Mouse (Mus musculus): Measurements from ENCODE around the gene Snx33.
A peak's percentile ranks its signal among the peaks of the same experiment; 100 is the strongest.

The Snx33 gene

DNA sequence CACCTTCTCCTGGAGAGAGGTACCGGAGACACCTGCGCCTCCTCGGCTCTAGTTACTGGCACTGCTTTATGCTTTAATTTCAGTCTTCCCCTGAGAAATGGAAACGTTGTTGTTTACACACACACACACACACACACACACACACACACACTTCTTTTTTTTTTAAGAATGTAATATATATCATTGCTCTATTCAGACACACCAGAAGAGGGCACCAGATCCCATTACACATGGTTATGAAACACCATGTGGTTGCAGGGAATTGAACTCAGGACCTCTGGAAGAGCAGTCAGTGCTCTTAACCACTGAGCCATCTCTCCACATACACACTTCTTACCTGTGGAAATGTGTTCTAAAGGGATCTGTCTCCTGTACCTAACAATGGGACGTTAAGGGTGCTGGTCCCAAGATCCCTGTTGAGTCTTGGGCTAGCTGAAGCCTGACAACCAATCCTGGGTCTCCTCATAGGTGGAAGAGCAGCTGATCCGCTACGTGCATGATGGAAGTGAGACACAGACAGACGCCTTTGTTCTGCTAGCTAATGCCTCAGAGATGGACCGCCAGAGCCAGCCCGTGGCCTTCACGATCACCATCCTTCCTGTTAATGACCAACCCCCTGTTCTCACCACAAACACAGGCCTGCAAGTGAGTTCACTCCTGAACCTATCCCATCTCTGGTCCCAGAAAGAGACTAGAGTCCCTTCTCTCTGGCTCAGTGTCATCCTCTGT lies 37.5 kb downstream of the Snx33 start:
- DNase-seq (ENCODE audit: low read depth, low spot score), result no peak

DNA sequence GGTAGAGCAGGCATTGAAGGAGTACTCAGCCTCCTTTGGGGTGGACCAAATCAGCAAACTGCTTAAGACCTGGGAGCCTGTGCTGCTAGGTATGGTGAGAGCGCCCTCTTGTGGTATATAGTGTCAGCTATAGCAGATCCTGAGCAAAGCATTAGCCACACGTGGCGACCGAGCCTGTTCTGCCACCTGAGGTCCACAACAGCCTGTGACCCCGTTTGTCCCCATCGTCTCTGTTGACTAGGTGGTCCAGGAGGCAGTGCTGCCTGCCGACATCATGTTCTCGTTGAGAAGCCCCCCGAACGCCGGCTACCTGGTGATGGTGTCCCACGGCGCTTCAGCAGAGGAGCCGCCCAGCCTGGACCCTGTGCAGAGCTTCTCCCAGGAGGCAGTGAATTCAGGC lies 38.4 kb downstream of the Snx33 start:
- DNase-seq (ENCODE audit: low read depth, low spot score), result peak; percentile 93

DNA sequence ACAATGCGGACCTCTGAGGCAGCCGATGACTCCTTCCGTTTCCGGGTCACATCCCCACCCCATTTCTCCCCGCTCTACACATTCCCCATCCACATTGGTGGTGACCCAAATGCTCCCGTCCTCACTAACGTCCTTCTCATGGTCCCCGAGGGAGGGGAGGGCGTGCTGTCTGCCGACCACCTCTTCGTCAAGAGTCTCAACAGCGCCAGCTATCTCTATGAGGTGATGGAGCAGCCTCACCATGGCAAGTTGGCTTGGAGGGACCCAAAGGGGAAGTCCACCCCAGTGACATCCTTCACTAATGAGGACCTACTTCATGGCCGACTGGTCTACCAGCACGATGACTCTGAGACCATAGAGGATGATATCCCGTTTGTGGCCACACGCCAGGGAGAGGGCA lies 40.6 kb downstream of the Snx33 start:
- DNase-seq (ENCODE audit: low read depth, low spot score), result no peak

DNA sequence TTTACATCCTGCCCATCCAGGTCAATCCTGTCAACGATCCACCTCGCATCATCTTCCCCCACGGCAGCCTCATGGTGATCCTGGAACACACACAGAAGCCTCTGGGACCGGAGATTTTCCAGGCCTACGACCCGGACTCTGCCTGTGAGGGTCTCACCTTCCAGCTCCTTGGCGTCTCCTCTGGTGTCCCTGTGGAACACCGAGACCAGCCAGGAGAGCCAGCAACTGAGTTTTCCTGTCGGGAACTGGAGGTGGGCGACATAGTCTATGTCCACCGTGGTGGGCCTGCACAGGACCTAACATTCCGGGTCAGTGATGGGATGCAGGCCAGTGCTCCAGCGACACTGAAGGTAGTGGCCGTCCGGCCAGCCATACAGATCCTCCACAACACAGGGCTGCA lies 41.6 kb downstream of the Snx33 start:
- no peak for DNase-seq (ENCODE audit: low read depth, low spot score)

DNA sequence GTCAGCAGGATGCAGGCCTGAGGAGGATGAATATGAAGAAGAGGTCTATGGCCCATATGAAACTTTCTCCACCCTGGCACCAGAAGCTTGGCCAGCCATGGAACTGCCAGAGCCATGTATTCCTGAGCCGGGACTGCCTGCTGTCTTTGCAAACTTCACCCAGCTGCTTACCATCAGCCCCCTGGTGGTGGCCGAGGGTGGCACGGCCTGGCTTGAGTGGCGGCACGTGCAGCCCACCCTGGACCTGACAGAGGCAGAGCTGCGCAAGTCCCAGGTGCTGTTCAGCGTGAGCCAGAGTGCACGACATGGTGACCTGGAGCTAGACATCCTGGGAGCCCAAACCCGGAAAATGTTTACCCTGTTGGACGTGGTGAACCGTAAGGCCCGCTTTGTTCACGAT lies 42.1 kb downstream of the Snx33 start:
- peak; percentile 69 for DNase-seq (ENCODE audit: low read depth, low spot score)

DNA sequence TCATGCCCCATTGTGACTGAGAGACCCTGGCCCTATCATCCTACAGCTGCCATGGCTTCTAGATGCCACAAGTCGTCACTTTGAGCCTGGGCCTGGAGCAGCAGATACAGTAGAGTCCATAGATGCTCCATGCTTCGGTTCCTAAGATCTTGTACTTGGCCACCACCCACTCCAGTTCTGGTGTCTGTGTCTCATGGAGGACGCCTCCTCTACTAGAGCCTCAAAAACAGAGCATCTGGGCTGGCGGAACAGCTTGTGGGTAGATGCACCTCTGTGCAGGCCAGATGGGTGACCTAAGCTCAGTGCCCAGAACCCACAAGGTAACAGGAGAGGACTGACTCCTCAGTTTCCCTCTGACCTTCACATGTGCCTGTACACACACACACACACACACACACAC lies 43.8 kb downstream of the Snx33 start:
- no peak for DNase-seq (ENCODE audit: low read depth, low spot score)

DNA sequence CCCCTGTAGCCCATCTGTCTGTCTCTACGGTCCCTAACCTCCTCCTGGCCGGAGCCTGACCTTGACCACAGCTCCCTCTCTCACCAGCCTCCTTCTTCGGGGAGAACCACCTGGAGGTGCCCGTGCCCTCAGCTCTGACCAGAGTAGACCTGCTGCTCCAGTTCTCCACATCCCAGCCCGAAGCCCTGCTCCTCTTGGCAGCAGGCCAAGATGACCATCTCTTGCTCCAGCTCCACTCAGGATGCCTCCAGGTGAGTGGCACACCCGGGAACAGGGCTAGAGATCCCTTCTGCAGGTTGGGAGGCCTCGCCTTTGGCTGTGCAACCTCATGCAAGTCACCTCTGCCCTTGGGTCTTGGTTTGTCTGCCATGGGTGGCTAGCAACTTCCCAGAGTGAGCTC lies 44.7 kb downstream of the Snx33 start:
- no peak for DNase-seq (ENCODE audit: low read depth, low spot score)

DNA sequence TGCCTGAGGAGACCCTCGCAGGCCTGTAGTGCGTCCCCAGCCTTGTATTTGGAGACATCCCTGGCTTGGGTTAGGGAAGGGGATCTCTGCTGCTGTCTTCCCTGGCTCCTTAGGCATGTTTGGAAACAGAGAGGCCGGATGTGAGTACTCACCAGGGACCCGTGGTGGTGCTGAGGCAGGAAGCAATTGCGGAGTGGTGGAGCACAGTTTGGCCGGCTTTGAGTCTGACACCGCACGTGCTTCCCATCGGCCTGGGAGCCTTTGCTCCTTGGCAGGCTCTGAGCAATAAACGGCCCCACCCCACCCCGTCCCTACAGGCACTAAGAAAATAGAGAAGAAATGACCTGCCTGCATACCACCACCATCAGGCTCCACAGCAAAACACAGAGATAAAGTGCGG lies 45.4 kb downstream of the Snx33 start:
- no peak for DNase-seq (ENCODE audit: low read depth, low spot score)

DNA sequence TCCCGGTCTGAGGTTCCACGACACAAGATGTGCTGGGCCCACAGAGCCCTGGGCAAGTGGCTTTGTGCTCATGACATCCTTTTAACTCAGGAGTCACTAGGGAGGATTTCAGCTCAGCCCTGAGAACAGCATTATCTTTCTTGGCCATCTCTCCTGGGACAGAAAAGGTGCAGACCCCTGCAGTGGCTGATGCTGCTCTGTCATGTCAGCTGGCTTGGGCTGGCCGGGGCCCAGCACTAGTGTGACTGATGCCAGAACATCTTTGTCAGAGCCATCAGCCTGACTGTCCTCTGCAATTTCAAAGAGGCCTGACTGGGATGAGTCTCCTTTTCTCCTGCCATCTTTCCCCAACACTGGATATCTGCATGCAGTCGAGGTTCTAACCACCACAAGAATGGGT lies 45.9 kb downstream of the Snx33 start:
- DNase-seq (ENCODE audit: low read depth, low spot score), result no peak

DNA sequence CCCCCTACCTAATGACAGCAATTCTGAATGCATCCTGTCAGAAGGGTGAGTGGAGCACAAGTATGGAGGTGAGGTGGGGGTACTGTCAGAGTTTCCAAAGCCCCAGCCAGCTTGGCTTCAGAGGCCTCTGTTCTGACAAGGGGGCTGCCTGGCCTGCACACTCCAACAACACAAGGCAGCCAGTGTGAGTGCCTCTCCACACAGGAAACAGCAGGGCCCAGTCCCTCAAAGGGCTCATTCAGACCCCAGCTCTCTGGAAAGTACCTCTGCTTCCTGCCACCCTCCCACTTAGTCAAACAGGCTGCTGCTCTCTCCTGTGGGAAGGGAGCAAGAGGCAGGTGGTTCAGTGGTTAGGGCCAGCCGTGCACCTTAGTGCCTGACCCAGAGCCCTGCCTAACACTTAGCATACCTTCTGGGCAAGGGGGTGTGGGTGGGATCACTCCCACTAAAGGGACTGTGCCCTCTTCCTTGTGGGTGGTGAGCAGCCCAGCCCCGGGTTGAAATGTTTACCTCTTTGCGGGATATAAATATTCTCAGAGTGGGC lies 46.6 kb downstream of the Snx33 start:
- no peak for DNase-seq (ENCODE audit: low read depth, low spot score)

DNA sequence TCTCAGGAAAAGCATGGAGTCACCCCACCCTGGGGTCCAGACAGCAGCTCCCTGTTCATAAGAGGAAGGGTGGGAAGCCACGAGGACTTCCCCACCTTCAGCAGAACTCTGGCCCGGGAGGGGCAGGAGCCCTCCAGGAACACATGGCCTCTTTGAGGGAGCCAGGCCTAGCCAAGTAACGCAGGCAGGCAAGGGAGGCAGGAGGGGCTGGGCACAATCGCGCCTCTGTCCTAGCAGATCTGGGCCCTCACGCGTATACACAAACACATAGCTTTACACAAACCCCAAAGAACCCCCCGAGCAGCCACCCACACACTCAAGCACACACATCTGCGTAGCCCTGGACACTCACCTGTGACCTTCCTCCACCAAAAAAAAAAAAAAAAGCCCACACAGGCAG lies 47.4 kb downstream of the Snx33 start:
- no peak for DNase-seq (ENCODE audit: low read depth, low spot score)

DNA sequence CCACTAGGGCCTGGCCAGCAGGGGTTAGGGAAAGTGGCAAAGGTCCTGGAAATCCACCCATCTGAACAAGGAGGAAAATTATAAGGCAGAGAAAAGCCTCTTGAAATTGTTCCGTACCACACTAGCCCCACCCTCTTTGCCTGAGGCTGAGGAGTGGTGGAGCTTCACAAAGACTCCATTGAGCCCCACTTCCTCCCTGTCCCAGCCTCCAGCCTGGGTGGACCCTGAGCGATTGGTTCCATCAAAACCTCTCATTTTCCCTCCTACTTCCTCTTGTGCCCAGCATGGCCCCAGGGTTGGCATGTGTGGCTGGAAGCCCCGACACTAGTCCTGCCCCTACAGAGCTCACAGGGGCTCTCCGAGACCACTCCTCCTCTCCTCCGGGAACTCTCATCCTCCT lies 50.9 kb downstream of the Snx33 start:
- peak; percentile 52 for DNase-seq (ENCODE audit: low read depth, low spot score)

DNA sequence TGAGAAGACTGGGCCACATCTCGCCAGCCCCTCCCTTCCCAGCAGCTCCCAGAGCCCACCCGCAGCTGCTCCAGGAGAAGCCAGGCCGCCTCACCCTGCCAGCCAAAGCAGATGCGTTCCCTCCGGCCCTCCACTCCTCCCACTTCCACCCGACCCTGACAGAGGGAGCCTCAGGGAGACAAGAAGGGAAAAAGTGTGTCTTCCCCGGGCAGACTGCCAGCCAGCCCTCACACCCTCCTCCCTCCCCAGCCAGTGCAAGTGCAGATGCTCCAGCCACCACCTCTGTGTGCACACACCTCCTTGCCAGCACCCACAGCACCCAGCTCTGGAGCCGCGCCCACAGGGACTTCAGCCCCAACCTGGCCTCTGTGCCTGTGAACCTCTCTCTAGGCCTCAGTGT lies 51.4 kb downstream of the Snx33 start:
- DNase-seq (ENCODE audit: low read depth, low spot score), result no peak

DNA sequence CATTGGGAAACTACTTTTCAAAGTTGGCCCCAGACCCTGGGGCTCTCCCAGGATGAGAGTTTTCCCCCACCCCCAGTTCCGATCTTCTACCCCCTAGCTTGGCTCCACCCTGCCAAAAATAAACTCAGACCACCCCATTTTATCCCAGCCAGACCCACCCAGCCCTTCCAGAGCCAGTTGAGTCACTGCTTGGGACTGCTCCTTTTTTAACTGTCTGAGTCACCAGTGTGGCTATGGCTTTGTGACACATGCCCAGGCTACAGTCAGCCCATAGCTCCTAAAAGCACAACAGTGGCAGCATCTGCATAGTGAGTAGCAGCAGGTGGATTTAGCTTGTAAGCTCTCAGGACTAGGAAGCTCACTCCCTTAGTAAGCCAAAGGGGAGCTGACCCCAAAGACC lies 55.1 kb downstream of the Snx33 start:
- no peak for DNase-seq (ENCODE audit: low read depth, low spot score)

DNA sequence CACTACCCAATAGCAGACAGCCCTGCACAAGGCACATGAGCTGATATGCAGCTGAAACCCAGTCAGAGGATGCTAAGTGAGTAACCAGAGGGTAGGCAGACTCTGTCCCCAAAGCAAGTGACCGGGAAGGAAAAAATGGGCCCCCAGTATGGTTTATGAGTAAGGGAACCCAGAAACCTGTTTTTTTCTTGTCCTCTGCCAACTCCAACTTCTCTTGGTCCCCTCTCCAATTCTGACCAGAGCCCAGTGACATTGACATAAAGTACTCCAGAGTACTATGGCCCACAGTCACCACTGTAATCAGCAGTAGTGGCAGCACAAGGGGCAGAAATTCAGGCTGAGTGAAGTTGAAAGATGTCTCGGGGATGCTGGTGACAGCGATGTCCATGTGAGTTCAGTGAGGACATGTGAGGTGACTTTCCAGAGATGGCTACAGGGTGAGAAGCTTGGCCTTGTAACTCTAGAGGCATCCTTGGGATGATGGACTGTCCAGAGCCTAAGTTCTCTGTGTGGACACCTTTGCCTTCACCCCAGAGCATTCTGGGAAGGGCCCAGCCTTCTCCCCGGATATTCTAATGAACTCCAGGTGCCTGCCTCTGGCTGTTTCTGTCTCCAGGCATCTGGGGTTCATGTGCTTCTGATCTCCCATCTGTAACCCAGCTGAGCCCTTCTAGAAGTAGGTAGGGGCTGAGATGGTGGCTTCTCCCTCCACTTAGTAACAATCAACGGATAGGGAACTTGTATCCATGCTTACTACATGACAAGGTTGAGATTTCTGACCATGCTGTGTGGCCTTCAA lies 55.9 kb downstream of the Snx33 start:
- no peak for DNase-seq (ENCODE audit: low read depth, low spot score)

DNA sequence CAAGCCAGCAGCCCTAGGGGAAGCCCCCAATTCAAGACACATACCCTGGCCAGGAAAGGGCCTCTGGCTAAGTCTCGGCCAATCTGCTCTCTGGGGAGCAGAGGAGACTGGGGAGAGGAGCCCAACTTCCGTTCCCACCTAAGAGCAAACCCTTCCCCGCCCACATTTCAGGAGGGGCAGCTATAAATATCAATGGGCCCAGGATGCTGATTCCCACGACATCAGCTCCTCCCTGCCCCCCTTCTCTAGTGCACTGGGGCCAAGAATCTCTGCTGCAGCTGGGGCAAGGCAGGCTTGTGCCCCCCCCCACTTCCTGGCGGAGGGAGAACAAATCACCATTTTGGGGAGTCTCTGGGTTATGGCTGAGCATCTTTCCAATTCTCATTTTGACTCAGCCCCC lies 57.0 kb downstream of the Snx33 start:
- DNase-seq (ENCODE audit: low read depth, low spot score), result no peak

DNA sequence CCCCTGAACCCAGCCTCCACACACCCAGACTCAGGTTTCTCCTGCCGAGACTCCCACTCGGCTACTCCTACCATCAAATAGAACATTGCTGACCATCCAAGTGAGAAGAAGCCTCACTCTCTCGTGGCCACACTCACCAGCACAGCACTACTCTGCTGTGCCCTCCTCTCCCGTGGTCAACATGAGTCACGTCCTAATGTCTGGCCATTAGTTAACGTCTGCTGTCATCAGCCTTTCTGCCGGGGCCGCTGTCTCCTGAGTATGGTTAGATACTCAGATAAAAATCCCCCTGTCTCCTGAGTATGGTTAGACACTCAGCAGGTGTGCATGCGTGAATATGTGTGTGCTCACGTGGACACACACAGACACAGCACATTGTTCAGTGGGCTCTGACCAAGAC lies 57.4 kb downstream of the Snx33 start:
- no peak for DNase-seq (ENCODE audit: low read depth, low spot score)

DNA sequence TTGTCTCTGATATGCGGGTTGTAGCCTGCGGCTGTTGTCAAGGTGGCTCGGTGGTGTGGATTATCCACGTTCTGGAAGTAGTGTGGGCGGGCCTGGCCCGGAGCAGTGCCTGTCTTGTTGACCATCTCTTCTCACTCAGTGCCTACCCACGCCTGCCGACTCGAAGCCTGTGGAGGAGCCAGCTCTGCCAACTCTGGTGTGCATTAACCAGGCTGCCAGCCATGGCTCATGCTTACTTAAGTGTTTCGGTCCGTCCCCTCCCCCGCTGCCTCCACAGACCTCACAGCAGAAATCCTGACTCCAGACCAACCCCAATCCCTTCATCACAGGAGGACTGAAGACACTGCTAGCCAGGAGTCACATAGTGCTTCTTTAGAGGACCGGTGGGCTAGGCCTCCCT lies 58.6 kb downstream of the Snx33 start:
- no peak for DNase-seq (ENCODE audit: low read depth, low spot score)

DNA sequence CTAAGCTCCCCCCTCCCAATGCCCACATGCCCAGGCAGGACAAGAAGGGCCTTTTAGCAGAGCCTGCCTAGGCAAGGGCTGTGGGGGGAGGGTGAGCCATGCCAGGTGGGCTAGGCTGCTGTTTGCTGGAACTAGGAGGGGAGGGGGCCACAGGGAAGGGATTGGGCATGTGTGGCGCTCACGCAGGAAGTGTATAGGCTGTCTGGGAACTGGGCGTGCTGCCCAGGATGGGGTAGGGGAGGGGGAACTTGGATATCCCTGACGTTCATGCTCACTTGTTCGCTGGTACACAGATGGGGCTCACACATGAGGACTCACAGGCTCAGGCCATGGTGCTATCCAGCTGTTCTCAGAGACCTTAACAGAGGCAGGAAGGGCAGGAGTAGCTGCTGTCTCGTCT lies 59.9 kb downstream of the Snx33 start:
- DNase-seq (ENCODE audit: low read depth, low spot score), result no peak

Data from ES-CJ7 (cell line).